ENCODE assay signal across 27 mouse cellular contexts in genomic region chr6:135169246-135169645, GRCm38 (mm10). TPM values are rescaled to one million over a fixed set of nuclear protein-coding genes. Genes with fewer than 3 reads are reported as not detected.
DNase-seq lines count a peak whose midpoint lies in the region; ATAC-seq lines count a peak whose summit lies in the region.
"Had no signal": no experiment of that assay in that cellular context is flagged by ENCODE, and none has a peak within 500 bp of the region (broad histone marks: within the 10 kb centered on the region; RNA-seq: fewer than 3 reads in every experiment).

No protein-coding gene starts in this region.

- no peak overlapping the region for H3K9ac ChIP-seq in liver, embryonic 15.5 days
- H3K9ac ChIP-seq in liver, embryonic 11.5 days (ENCODE audit: low read depth, low read length), result no peak overlapping the region
- H3K9ac ChIP-seq in neural tube, embryonic 15.5 days (replicated peaks), result no peak overlapping the region
- H3K9ac ChIP-seq: embryonic facial prominence, embryonic 12.5 days; forebrain, embryonic 13.5 days; forebrain, embryonic 15.5 days; forebrain, postnatal 0 days had no signal

- no peak for ATAC-seq in liver, embryonic 15.5 days (ENCODE audit: insufficient read depth)
- ATAC-seq in liver, embryonic 11.5 days (replicated peaks; ENCODE audit: low FRiP score), result no peak
- ATAC-seq in megakaryocyte progenitor cell, adult 5-6 weeks (replicated peaks; ENCODE audit: poor library complexity), result peak; percentile 15
- no peak for ATAC-seq in neural tube, embryonic 15.5 days (ENCODE audit: low FRiP score)
- ATAC-seq: activated CD4-positive, CD25-positive, alpha-beta regulatory T cell, adult 4 months; CD4-positive, CD25-positive, alpha-beta regulatory T cell, adult 4 months; forebrain, embryonic 13.5 days; forebrain, embryonic 15.5 days; forebrain, postnatal 0 days; Patski had no signal

- H3K9me3 ChIP-seq in liver, embryonic 15.5 days (replicated peaks), result no peaks in the 10 kb centered on the region; the same call in 1 of the 2 replicates
- H3K9me3 ChIP-seq in liver, embryonic 11.5 days (ENCODE audit: control insufficient read depth, low read length), result peaks cover 4% of the 10 kb centered on the region; the same call in 1 of the 2 replicates
- H3K9me3 ChIP-seq in neural tube, embryonic 15.5 days (replicated peaks), result no peaks in the 10 kb centered on the region
- H3K9me3 ChIP-seq: embryonic facial prominence, embryonic 10.5 days; embryonic facial prominence, embryonic 12.5 days; forebrain, embryonic 13.5 days; forebrain, embryonic 15.5 days had no signal

- H3K4me2 ChIP-seq in liver, embryonic 15.5 days, result no peak overlapping the region
- H3K4me2 ChIP-seq in liver, embryonic 11.5 days, result no peak overlapping the region
- H3K4me2 ChIP-seq in neural tube, embryonic 15.5 days, result no peak overlapping the region

- H3K4me3 ChIP-seq in liver, embryonic 15.5 days (replicated peaks), result no peak overlapping the region
- H3K4me3 ChIP-seq in liver, embryonic 11.5 days (ENCODE audit: low read depth, low read length), result no peak overlapping the region
- no peak overlapping the region for H3K4me3 ChIP-seq in neural tube, embryonic 15.5 days (replicated peaks)
- H3K4me3 ChIP-seq: forebrain, embryonic 13.5 days; forebrain, embryonic 15.5 days had no signal

- no peak for DNase-seq in liver, embryonic 11.5 days (ENCODE audit: low spot score)
- DNase-seq in 416B (ENCODE audit: low read depth) (peak; percentile 58), adipocyte (ENCODE audit: low spot score) (peak; percentile 19)
- no peak for DNase-seq in cerebellum, postnatal 25 days
- DNase-seq: adrenal gland, adult 2 months; adrenal gland, postnatal 10 days; adrenal gland, postnatal 25 days; cerebellum, adult 11 months; cerebellum, adult 18-20 months; cerebellum, adult 8-10 months; cerebellum, postnatal 14 days; forebrain, postnatal 0 days had no signal

- H3K4me1 ChIP-seq in liver, embryonic 15.5 days (replicated peaks), result peaks cover 43% of the 10 kb centered on the region
- H3K4me1 ChIP-seq in liver, embryonic 11.5 days (replicated peaks; ENCODE audit: control insufficient read depth, insufficient read depth, low read length), result peaks cover 19% of the 10 kb centered on the region
- peaks cover 13% of the 10 kb centered on the region for H3K4me1 ChIP-seq in neural tube, embryonic 15.5 days

- H3K27me3 ChIP-seq in liver, embryonic 15.5 days, result no peaks in the 10 kb centered on the region
- no peaks in the 10 kb centered on the region for H3K27me3 ChIP-seq in liver, embryonic 11.5 days (replicated peaks; ENCODE audit: control insufficient read depth, insufficient read depth, low read length)
- H3K27me3 ChIP-seq in neural tube, embryonic 15.5 days (replicated peaks), result 0 out of 2 replicates have a peak, but pooled peaks cover 6% of the 10 kb centered on the region
- H3K27me3 ChIP-seq: CH12.LX; embryonic facial prominence, embryonic 12.5 days; forebrain, embryonic 13.5 days; forebrain, embryonic 15.5 days; Patski had no signal

- H3K36me3 ChIP-seq in liver, embryonic 15.5 days (replicated peaks), result no peaks in the 10 kb centered on the region
- no peaks in the 10 kb centered on the region; the same call in 1 of the 2 replicates for H3K36me3 ChIP-seq in liver, embryonic 11.5 days (ENCODE audit: control insufficient read depth, insufficient read depth, low read length)
- no peaks in the 10 kb centered on the region for H3K36me3 ChIP-seq in neural tube, embryonic 15.5 days
- H3K36me3 ChIP-seq: embryonic facial prominence, embryonic 10.5 days; embryonic facial prominence, embryonic 12.5 days; forebrain, embryonic 15.5 days had no signal

- peak overlapping the region; percentile 96; the same call in 1 of the 2 replicates for H3K27ac ChIP-seq in liver, embryonic 15.5 days (replicated peaks)
- no peak overlapping the region for H3K27ac ChIP-seq in liver, embryonic 11.5 days (ENCODE audit: low read depth, low read length)
- no peak overlapping the region for H3K27ac ChIP-seq in neural tube, embryonic 15.5 days (replicated peaks)
- H3K27ac ChIP-seq: embryonic facial prominence, embryonic 10.5 days; embryonic facial prominence, embryonic 12.5 days; forebrain, embryonic 13.5 days; forebrain, embryonic 15.5 days had no signal

- WGBS in liver, embryonic 15.5 days (ENCODE audit: insufficient replicate concordance), result 58% methylated on average over 3 of the region's 3 CpGs
- 81% methylated on average over 3 of the region's 3 CpGs for WGBS in liver, embryonic 11.5 days
- 88% methylated on average over 3 of the region's 3 CpGs for WGBS in neural tube, embryonic 15.5 days

RNA-seq across cellular contexts. Expression of gene Fam234b, which starts 28.5 kb away (rescaled TPM):
- polyA plus RNA-seq in liver, embryonic 15.5 days (2015; fragmentation: Nextera tagmentation; extraction: Ambion mirVana), result 30.3 and 34.4 TPM in 2 replicates
- 34.2 and 37.9 TPM in 2 replicates for polyA plus RNA-seq in liver, embryonic 11.5 days (2014; fragmentation: Nextera tagmentation; extraction: Ambion mirVana)
- 5.9 and 6.5 TPM in 2 replicates for total RNA-seq in megakaryocyte progenitor cell, adult 5-6 weeks (2015)
- total RNA-seq in megakaryocyte progenitor cell, adult 5-6 weeks (2017), result 5.4 and 6.8 TPM in 2 replicates
- 99.6 and 105 TPM in 2 replicates for polyA plus RNA-seq in neural tube, embryonic 15.5 days (2015; fragmentation: Nextera tagmentation; extraction: Ambion mirVana)

RNA-seq across cellular contexts. Expression of gene Hebp1, which starts 28.6 kb away (rescaled TPM):
- polyA plus RNA-seq in liver, embryonic 15.5 days (2015; fragmentation: Nextera tagmentation; extraction: Ambion mirVana), result 116 and 117 TPM in 2 replicates
- 56.8 and 59.1 TPM in 2 replicates for polyA plus RNA-seq in liver, embryonic 11.5 days (2014; fragmentation: Nextera tagmentation; extraction: Ambion mirVana)
- 12.9 and 15.0 TPM in 2 replicates for total RNA-seq in megakaryocyte progenitor cell, adult 5-6 weeks (2015)
- 20.0 and 21.2 TPM in 2 replicates for total RNA-seq in megakaryocyte progenitor cell, adult 5-6 weeks (2017)
- polyA plus RNA-seq in neural tube, embryonic 15.5 days (2015; fragmentation: Nextera tagmentation; extraction: Ambion mirVana), result 6.2 and 10.8 TPM in 2 replicates
- total RNA-seq: CH12.LX had no signal

RNA-seq across cellular contexts. Expression of gene Gprc5d, which starts 51.2 kb away (rescaled TPM):
- 0.08 and 0.15 TPM in 2 replicates for polyA plus RNA-seq in liver, embryonic 15.5 days (2015; fragmentation: Nextera tagmentation; extraction: Ambion mirVana)
- 0.25 TPM in 1 of 2 replicates, not detected in the other for polyA plus RNA-seq in liver, embryonic 11.5 days (2014; fragmentation: Nextera tagmentation; extraction: Ambion mirVana)
- total RNA-seq in megakaryocyte progenitor cell, adult 5-6 weeks (2015), result not detected in 2 replicates
- total RNA-seq in megakaryocyte progenitor cell, adult 5-6 weeks (2017), result not detected in 2 replicates
- not detected in 2 replicates for polyA plus RNA-seq in neural tube, embryonic 15.5 days (2015; fragmentation: Nextera tagmentation; extraction: Ambion mirVana)
- total RNA-seq: adrenal gland, adult 2 months; adrenal gland, postnatal 10 days; adrenal gland, postnatal 25 days; adrenal gland, postnatal 4 days; CH12.LX; forebrain, postnatal 0 days; G1E had no signal
- polyA plus RNA-seq: activated CD4-positive, CD25-positive, alpha-beta regulatory T cell, adult 4 months; adrenal gland, adult 2 months; brain, embryonic 14.5 days; CD4-positive, CD25-positive, alpha-beta regulatory T cell, adult 4 months; embryonic facial prominence, embryonic 10.5 days; embryonic facial prominence, embryonic 12.5 days; forebrain, embryonic 11.5 days; forebrain, embryonic 13.5 days; forebrain, embryonic 15.5 days; G1E; Patski had no signal

Comparison
In these comparisons a context has a peak if more than half of its experiments do, and no peak if none do; other contexts are left out.
1. DNase-seq: peak in 416B (single experiment) and adipocyte (single experiment); none in liver, embryonic 11.5 days (single experiment) and cerebellum, postnatal 25 days (0 of 2).